Mouse (Mus musculus): ENCODE results near the gene Kcnc4. TPM values are rescaled to one million over a fixed set of nuclear protein-coding genes. Genes with fewer than 3 reads are reported as not detected.

The Kcnc4 gene
- polyA plus RNA-seq, 1 experiment from 2014 or later = not detected

Other genes starting within 250 kb of the Kcnc4 start
- gene Cym, start 237.8 kb downstream of the Kcnc4 start, polyA plus RNA-seq (2016; fragmentation: Nextera tagmentation; extraction: Ambion mirVana) = not detected in 2 replicates
- not detected in 2 replicates for gene A630076J17Rik, start 228.9 kb downstream of the Kcnc4 start, polyA plus RNA-seq (2016; fragmentation: Nextera tagmentation; extraction: Ambion mirVana)
- 0.20 TPM in 1 of 2 replicates, not detected in the other for gene Prok1, start 219.8 kb downstream of the Kcnc4 start, polyA plus RNA-seq (2016; fragmentation: Nextera tagmentation; extraction: Ambion mirVana)
- gene Lamtor5, start 180.7 kb downstream of the Kcnc4 start, polyA plus RNA-seq (2016; fragmentation: Nextera tagmentation; extraction: Ambion mirVana) = 172 and 173 TPM in 2 replicates
- 6.1 and 6.8 TPM in 2 replicates for gene Slc16a4, start 168.3 kb downstream of the Kcnc4 start, polyA plus RNA-seq (2016; fragmentation: Nextera tagmentation; extraction: Ambion mirVana)
- gene Rbm15, start 125.9 kb downstream of the Kcnc4 start, polyA plus RNA-seq (2016; fragmentation: Nextera tagmentation; extraction: Ambion mirVana) = 16.2 and 18.9 TPM in 2 replicates
- 4.5 and 7.0 TPM in 2 replicates for gene Slc6a17, start 58.5 kb upstream of the Kcnc4 start, polyA plus RNA-seq (2016; fragmentation: Nextera tagmentation; extraction: Ambion mirVana)
- 0.15 and 0.24 TPM in 2 replicates for gene Ubl4b, start 95.5 kb upstream of the Kcnc4 start, polyA plus RNA-seq (2016; fragmentation: Nextera tagmentation; extraction: Ambion mirVana)
- gene Alx3, start 135.5 kb upstream of the Kcnc4 start, polyA plus RNA-seq (2016; fragmentation: Nextera tagmentation; extraction: Ambion mirVana) = 14.5 and 15.1 TPM in 2 replicates
- not detected in 2 replicates for gene Gm10961, start 171.8 kb upstream of the Kcnc4 start, polyA plus RNA-seq (2016; fragmentation: Nextera tagmentation; extraction: Ambion mirVana)
- gene Strip1, start 172.1 kb upstream of the Kcnc4 start, polyA plus RNA-seq (2016; fragmentation: Nextera tagmentation; extraction: Ambion mirVana) = 79.8 and 79.9 TPM in 2 replicates
- 114 and 115 TPM in 2 replicates for gene Ahcyl1, start 237.0 kb upstream of the Kcnc4 start, polyA plus RNA-seq (2016; fragmentation: Nextera tagmentation; extraction: Ambion mirVana)